Mouse (Mus musculus): ENCODE data around the gene Rbm18. TPM values are rescaled to one million over a fixed set of nuclear protein-coding genes. Genes with fewer than 3 reads are reported as not detected.

Gene Rbm18
- polyA plus RNA-seq, 1 experiment: 48.9 TPM

- Histone ChIP-seq H3K27ac (ENCODE audit: insufficient read depth, low read length) (no peak overlapping the region), H3K4me1 (ENCODE audit: control insufficient read depth, insufficient read depth, low read length) (peaks cover 5% of the 10 kb centered on the region), H3K27me3 (ENCODE audit: control insufficient read depth, insufficient read depth, low read length) (peaks cover 12% of the 10 kb centered on the region; the same call in 1 of the 2 replicates), H3K4me3 (replicated peaks; ENCODE audit: insufficient read depth, low read depth, low read length) (peak overlapping the region; percentile 40)
- TF ChIP-seq POLR2A (IDR thresholded peaks at IDR 0.05; ENCODE audit: borderline replicate concordance, insufficient read depth, low read length) (no peak), CTCF (IDR thresholded peaks at IDR 0.05; ENCODE audit: borderline replicate concordance, insufficient read depth, low read depth, low read length) (no peak)
- peak in 1 of 2 experiments; percentile 27 for DNase-seq
- 1% methylated on average over 38 of the region's 38 CpGs for WGBS
These were observed 32.8 kb downstream of the Rbm18 start for GRCm38 (mm10) chr2:36103555-36104367.

GRCm38 (mm10) chr2:36103069-36103554 lies 33.5 kb downstream of the Rbm18 start:
- peak in 1 of 2 experiments; percentile 24 for DNase-seq
- H3K27ac ChIP-seq (ENCODE audit: insufficient read depth, low read length): no peak overlapping the region
- peaks cover 5% of the 10 kb centered on the region for H3K4me1 ChIP-seq (ENCODE audit: control insufficient read depth, insufficient read depth, low read length)
- peak overlapping the region; percentile 40 for H3K4me3 ChIP-seq (replicated peaks; ENCODE audit: insufficient read depth, low read depth, low read length)
- TF ChIP-seq CTCF (IDR thresholded peaks at IDR 0.05; ENCODE audit: borderline replicate concordance, insufficient read depth, low read depth, low read length) (no peak), POLR2A (IDR thresholded peaks at IDR 0.05; ENCODE audit: borderline replicate concordance, insufficient read depth, low read length) (no peak)
- peaks cover 14% of the 10 kb centered on the region; the same call in 1 of the 2 replicates for H3K27me3 ChIP-seq (ENCODE audit: control insufficient read depth, insufficient read depth, low read length)
- WGBS: 1% methylated on average over 21 of the region's 21 CpGs

- H3K4me1 ChIP-seq (ENCODE audit: control insufficient read depth, insufficient read depth, low read length): peaks cover 5% of the 10 kb centered on the region
- peak in 1 of 2 experiments; percentile 25 for DNase-seq
- TF ChIP-seq POLR2A (IDR thresholded peaks at IDR 0.05; ENCODE audit: borderline replicate concordance, insufficient read depth, low read length) (no peak), CTCF (IDR thresholded peaks at IDR 0.05; ENCODE audit: borderline replicate concordance, insufficient read depth, low read depth, low read length) (no peak)
- peaks cover 15% of the 10 kb centered on the region; the same call in 1 of the 2 replicates for H3K27me3 ChIP-seq (ENCODE audit: control insufficient read depth, insufficient read depth, low read length)
- H3K27ac ChIP-seq (ENCODE audit: insufficient read depth, low read length): no peak overlapping the region
- H3K4me3 ChIP-seq (replicated peaks; ENCODE audit: insufficient read depth, low read depth, low read length): no peak overlapping the region
- WGBS: 5% methylated on average over 21 of the region's 21 CpGs
These were observed 34.0 kb downstream of the Rbm18 start for GRCm38 (mm10) chr2:36102559-36102946.

- WGBS: 12% methylated on average over 28 of the region's 28 CpGs
- TF ChIP-seq POLR2A (IDR thresholded peaks at IDR 0.05; ENCODE audit: borderline replicate concordance, insufficient read depth, low read length): no peak
- TF ChIP-seq CTCF (IDR thresholded peaks at IDR 0.05; ENCODE audit: borderline replicate concordance, insufficient read depth, low read depth, low read length): no peak
- Histone ChIP-seq H3K27me3 (ENCODE audit: control insufficient read depth, insufficient read depth, low read length) (peaks cover 17% of the 10 kb centered on the region; the same call in 1 of the 2 replicates), H3K27ac (ENCODE audit: insufficient read depth, low read length) (no peak overlapping the region), H3K4me3 (replicated peaks; ENCODE audit: insufficient read depth, low read depth, low read length) (no peak overlapping the region), H3K4me1 (ENCODE audit: control insufficient read depth, insufficient read depth, low read length) (peaks cover 5% of the 10 kb centered on the region)
- DNase-seq: no peak
These were observed 34.6 kb downstream of the Rbm18 start for GRCm38 (mm10) chr2:36101866-36102558.

- Histone ChIP-seq H3K27me3 (ENCODE audit: control insufficient read depth, insufficient read depth, low read length) (peaks cover 12% of the 10 kb centered on the region; the same call in 1 of the 2 replicates), H3K4me3 (replicated peaks; ENCODE audit: insufficient read depth, low read depth, low read length) (no peak overlapping the region), H3K4me1 (ENCODE audit: control insufficient read depth, insufficient read depth, low read length) (no peaks in the 10 kb centered on the region), H3K27ac (ENCODE audit: insufficient read depth, low read length) (no peak overlapping the region)
- WGBS: 37% methylated on average over 6 of the region's 6 CpGs
- no peak for TF ChIP-seq POLR2A (IDR thresholded peaks at IDR 0.05; ENCODE audit: borderline replicate concordance, insufficient read depth, low read length)
- no peak for TF ChIP-seq CTCF (IDR thresholded peaks at IDR 0.05; ENCODE audit: borderline replicate concordance, insufficient read depth, low read depth, low read length)
- no peak for DNase-seq
These were observed 36.8 kb downstream of the Rbm18 start for GRCm38 (mm10) chr2:36099739-36100138.

GRCm38 (mm10) chr2:36098021-36098420 lies 38.6 kb downstream of the Rbm18 start:
- Histone ChIP-seq H3K4me3 (replicated peaks; ENCODE audit: insufficient read depth, low read depth, low read length) (no peak overlapping the region), H3K4me1 (ENCODE audit: control insufficient read depth, insufficient read depth, low read length) (no peaks in the 10 kb centered on the region), H3K27ac (ENCODE audit: insufficient read depth, low read length) (no peak overlapping the region), H3K27me3 (ENCODE audit: control insufficient read depth, insufficient read depth, low read length) (peaks cover 8% of the 10 kb centered on the region; the same call in 1 of the 2 replicates)
- no peak for DNase-seq
- no peak for TF ChIP-seq POLR2A (IDR thresholded peaks at IDR 0.05; ENCODE audit: borderline replicate concordance, insufficient read depth, low read length)
- no peak for TF ChIP-seq CTCF (IDR thresholded peaks at IDR 0.05; ENCODE audit: borderline replicate concordance, insufficient read depth, low read depth, low read length)
- WGBS: 27% methylated on average over 5 of the region's 5 CpGs

- H3K27ac ChIP-seq (ENCODE audit: insufficient read depth, low read length): no peak overlapping the region
- H3K4me1 ChIP-seq (ENCODE audit: control insufficient read depth, insufficient read depth, low read length): no peaks in the 10 kb centered on the region
- H3K4me3 ChIP-seq (replicated peaks; ENCODE audit: insufficient read depth, low read depth, low read length): no peak overlapping the region
- WGBS: 9% methylated on average over 18 of the region's 18 CpGs
- peaks cover 6% of the 10 kb centered on the region; the same call in 1 of the 2 replicates for H3K27me3 ChIP-seq (ENCODE audit: control insufficient read depth, insufficient read depth, low read length)
- TF ChIP-seq POLR2A (IDR thresholded peaks at IDR 0.05; ENCODE audit: borderline replicate concordance, insufficient read depth, low read length) (no peak), CTCF (IDR thresholded peaks at IDR 0.05; ENCODE audit: borderline replicate concordance, insufficient read depth, low read depth, low read length) (no peak)
- DNase-seq: peak in 1 of 2 experiments; percentile 10
These were observed 39.3 kb downstream of the Rbm18 start for GRCm38 (mm10) chr2:36097129-36097815.
